Mouse (Mus musculus) hindbrain, postnatal 0 days (tissue): ENCODE measurements around the gene Gm5478. TPM values are rescaled to one million over a fixed set of nuclear protein-coding genes. Genes with fewer than 3 reads are reported as not detected.

Experiments used
- ATAC-seq: fragments of 200-750 bp; cut with Nextera tagmentation; 2 replicates; pipeline ENCODE4 v1.8.0; 2017; ENCODE audit warnings: mild to moderate bottlenecking, moderate TSS enrichment, moderate library complexity
- DNase-seq: peaks from one replicate; pipeline ENCODE4 v3.0.0-alpha.2; 2015; ENCODE audit warnings: low spot score
- H3K27ac ChIP-seq: fragments of 300-500 bp; sonication (generic); 2 replicates; pipeline ENCODE4 v1.5.1; 2014; ENCODE audit warnings: mild to moderate bottlenecking
- H3K27me3 ChIP-seq: fragments of 300-500 bp; sonication (generic); 2 replicates; pipeline ENCODE4 v1.6.1; 2014; ENCODE audit warnings: low read length, mixed read lengths; ENCODE audit not compliant: insufficient read depth
- H3K36me3 ChIP-seq: fragments of 300-500 bp; sonication (generic); 2 replicates; pipeline ENCODE4 v1.6.1; 2014; ENCODE audit warnings: low read length, mixed read lengths; ENCODE audit not compliant: insufficient read depth
- H3K4me1 ChIP-seq: fragments of 300-500 bp; sonication (generic); 2 replicates; pipeline ENCODE4 v1.6.1; 2014; ENCODE audit warnings: antibody characterized with exemption, low read length, mixed read lengths; ENCODE audit not compliant: insufficient read depth
- H3K4me2 ChIP-seq: fragments of 300-500 bp; sonication (generic); 2 replicates; pipeline ENCODE4 v1.6.1; 2014; ENCODE audit warnings: low read depth, mild to moderate bottlenecking, low read length, moderate library complexity, mixed read lengths
- H3K4me3 ChIP-seq: fragments of 300-500 bp; sonication (generic); 2 replicates; pipeline ENCODE4 v1.5.1; 2014; ENCODE audit warnings: low read length
- H3K9ac ChIP-seq: fragments of 300-500 bp; sonication (generic); replicated peaks from 2 replicates; pipeline ENCODE4 v1.6.1; 2014; ENCODE audit warnings: mild to moderate bottlenecking, low read length, moderate library complexity, mixed read lengths
- H3K9me3 ChIP-seq: fragments of 300-500 bp; sonication (generic); 2 replicates; pipeline ENCODE4 v1.6.1; 2016; ENCODE audit warnings: low read length, mixed read lengths
- CTCF ChIP-seq: IDR thresholded peaks from 2 replicates; pipeline ENCODE4 v1.5.1; 2016; ENCODE audit warnings: antibody characterized with exemption, control low read depth, low read depth
- WGBS: fragments of 180-500 bp; shearing (Covaris S2); extraction: QIAGEN DNeasy Blood & Tissue Kit; methylation state at CpG from one replicate; pipeline ENCODE4 v1.1.7; 2014; 5-methylcytosine and 5-hydroxymethylcytosine counted together
- microRNA-seq, 2 experiments: library from miRNA; unstranded; fragments of <30 nt; microRNA quantifications; one replicate each; pipeline ENCODE4; 2016
- polyA plus RNA-seq: library from polyadenylated mRNA; unstranded; fragments of >200 nt; fragmentation: Nextera tagmentation; extraction: Ambion mirVana; gene quantifications from 2 replicates; pipeline ENCODE4 v1.2.1, GENCODE M21; 2015
- total RNA-seq: library from RNA; depleted of rRNA; stranded (reverse); fragments of >200 nt; gene quantifications from 2 replicates; pipeline ENCODE4 v1.2.3, GENCODE M21; 2014; rRNA removed

Gene Gm5478
- total and polyA plus RNA-seq, 2 experiments from 2014 or later = not detected

GRCm38 (mm10) chr15:101627884-101628283 lies 19.3 kb downstream of the Gm5478 start, which contains the start of gene Gm5414:
TSS of gene Gm5414 (minus strand) at chr15:101628188.
- no peak within 1 kb of the TSS for H3K4me2 ChIP-seq
- no peak for TF ChIP-seq CTCF
- ATAC-seq (no peak), DNase-seq (no peak)
- no peak within 1 kb of the TSS for H3K9ac ChIP-seq
- no peaks in the 10 kb centered on the region for H3K36me3 ChIP-seq
- no peak within 1 kb of the TSS for H3K4me3 ChIP-seq
- H3K27me3 ChIP-seq = no peaks in the 10 kb centered on the region
- H3K4me1 ChIP-seq = no peaks in the 10 kb centered on the region
- H3K27ac ChIP-seq = no peak within 1 kb of the TSS
- no peaks in the 10 kb centered on the region for H3K9me3 ChIP-seq
- 70% methylated on average over 2 of the region's 2 CpGs for WGBS

DNA sequence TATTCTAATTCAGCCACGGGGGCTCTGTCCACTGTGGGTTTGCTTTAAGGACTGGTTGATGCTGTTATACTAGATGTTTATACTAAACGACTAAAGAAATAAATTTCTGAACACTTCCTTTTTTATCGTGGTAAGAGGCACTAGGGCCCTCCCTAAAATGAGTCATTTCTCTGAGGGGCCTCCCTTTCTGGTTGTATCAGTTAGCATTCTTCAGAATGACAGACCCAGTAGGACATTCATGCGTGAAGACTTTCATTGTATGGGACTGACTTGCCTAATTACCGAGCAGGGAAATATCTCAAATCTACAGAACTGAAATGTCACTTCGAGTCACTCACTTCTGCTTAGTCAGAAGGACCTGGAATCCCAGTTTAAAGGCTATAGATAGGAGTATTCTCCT lies 48.1 kb downstream of the Gm5478 start:
- 51% methylated on average over 6 of the region's 6 CpGs for WGBS
- DNase-seq = no peak
- Histone ChIP-seq H3K36me3 (no peaks in the 10 kb centered on the region), H3K27ac (no peak overlapping the region), H3K27me3 (no peaks in the 10 kb centered on the region), H3K9ac (no peak overlapping the region), H3K4me1 (no peaks in the 10 kb centered on the region), H3K9me3 (no peaks in the 10 kb centered on the region), H3K4me2 (no peak overlapping the region), H3K4me3 (no peak overlapping the region)
- TF ChIP-seq CTCF = no peak
- no peak for ATAC-seq

Small RNAs within 50 kb of the gene (microRNA-seq; reads per million reads assigned to microRNA genes)
- gene Gm44342 (0 reads per million in 2 experiments), gene Gm44383 (0 reads per million in 2 experiments), gene Gm44479 (0 reads per million in 2 experiments)

Other genes with a start within 250 kb of the Gm5478 start
- 0.40 and 0.73 TPM in 2 replicates for gene Krt7, start 236.3 kb downstream of the Gm5478 start, total RNA-seq
- 0.84 and 0.95 TPM in 2 replicates for gene Krt7, start 236.3 kb downstream of the Gm5478 start, polyA plus RNA-seq
- gene Krt87, start 208.6 kb downstream of the Gm5478 start, total RNA-seq = 0.75 and 1.5 TPM in 2 replicates
- 0.69 and 0.96 TPM in 2 replicates for gene Krt87, start 208.6 kb downstream of the Gm5478 start, polyA plus RNA-seq
- gene Krt88, start 199.6 kb downstream of the Gm5478 start, total RNA-seq = not detected in 2 replicates
- 0.16 TPM in 1 of 2 replicates, not detected in the other for gene Krt88, start 199.6 kb downstream of the Gm5478 start, polyA plus RNA-seq
- gene Krt81, start 183.6 kb downstream of the Gm5478 start, total RNA-seq = not detected in 2 replicates
- 0.09 TPM in 1 of 2 replicates, not detected in the other for gene Krt81, start 183.6 kb downstream of the Gm5478 start, polyA plus RNA-seq
- 0.05 TPM in 1 of 2 replicates, not detected in the other for gene Krt86, start 173.9 kb downstream of the Gm5478 start, total RNA-seq
- gene Krt86, start 173.9 kb downstream of the Gm5478 start, polyA plus RNA-seq = 0.26 and 0.34 TPM in 2 replicates
- gene Krt83, start 155.9 kb downstream of the Gm5478 start, total RNA-seq = not detected in 2 replicates
- gene Krt83, start 155.9 kb downstream of the Gm5478 start, polyA plus RNA-seq = not detected in 2 replicates
- not detected in 2 replicates for gene Gm49425, start 130.1 kb downstream of the Gm5478 start, total RNA-seq
- gene Gm49425, start 130.1 kb downstream of the Gm5478 start, polyA plus RNA-seq = not detected in 2 replicates
- not detected in 2 replicates for gene Krt84, start 114.6 kb downstream of the Gm5478 start, total RNA-seq
- not detected in 2 replicates for gene Krt84, start 114.6 kb downstream of the Gm5478 start, polyA plus RNA-seq
- not detected in 2 replicates for gene Krt82, start 96.7 kb downstream of the Gm5478 start, total RNA-seq
- gene Krt82, start 96.7 kb downstream of the Gm5478 start, polyA plus RNA-seq = not detected in 2 replicates
- gene Krt90, start 84.4 kb downstream of the Gm5478 start, total RNA-seq = 0.11 TPM in 1 of 2 replicates, not detected in the other
- gene Krt90, start 84.4 kb downstream of the Gm5478 start, polyA plus RNA-seq = 0.11 and 0.26 TPM in 2 replicates
- gene Krt75, start 73.5 kb downstream of the Gm5478 start, total RNA-seq = 0.10 and 0.47 TPM in 2 replicates
- gene Krt75, start 73.5 kb downstream of the Gm5478 start, polyA plus RNA-seq = 0.09 and 0.15 TPM in 2 replicates
- not detected in 2 replicates for gene Gm5414, start 19.2 kb downstream of the Gm5478 start, total RNA-seq
- not detected in 2 replicates for gene Gm5414, start 19.2 kb downstream of the Gm5478 start, polyA plus RNA-seq
- gene Krt6b, start 32.9 kb upstream of the Gm5478 start, total RNA-seq = not detected in 2 replicates
- gene Krt6b, start 32.9 kb upstream of the Gm5478 start, polyA plus RNA-seq = not detected in 2 replicates
- gene Krt6a, start 46.9 kb upstream of the Gm5478 start, total RNA-seq = not detected in 2 replicates
- 0.13 TPM in 1 of 2 replicates, not detected in the other for gene Krt6a, start 46.9 kb upstream of the Gm5478 start, polyA plus RNA-seq
- not detected in 2 replicates for gene Krt5, start 65.5 kb upstream of the Gm5478 start, total RNA-seq
- gene Krt5, start 65.5 kb upstream of the Gm5478 start, polyA plus RNA-seq = 0.15 TPM in 1 of 2 replicates, not detected in the other
- gene Krt71, start 95.7 kb upstream of the Gm5478 start, total RNA-seq = 2.1 and 2.2 TPM in 2 replicates
- gene Krt71, start 95.7 kb upstream of the Gm5478 start, polyA plus RNA-seq = 1.2 and 1.9 TPM in 2 replicates
- gene Krt72, start 139.1 kb upstream of the Gm5478 start, total RNA-seq = 1.9 TPM in 1 of 2 replicates, not detected in the other
- 0.44 TPM in 1 of 2 replicates, not detected in the other for gene Krt72, start 139.1 kb upstream of the Gm5478 start, polyA plus RNA-seq
- 1.5 and 1.7 TPM in 2 replicates for gene Krt73, start 155.0 kb upstream of the Gm5478 start, total RNA-seq
- 2.4 and 2.5 TPM in 2 replicates for gene Krt73, start 155.0 kb upstream of the Gm5478 start, polyA plus RNA-seq
- 0.37 TPM in 1 of 2 replicates, not detected in the other for gene Krt2, start 170.8 kb upstream of the Gm5478 start, total RNA-seq
- gene Krt2, start 170.8 kb upstream of the Gm5478 start, polyA plus RNA-seq = 0.21 and 0.37 TPM in 2 replicates
- gene Krt1, start 203.4 kb upstream of the Gm5478 start, total RNA-seq = 7.5 and 13.7 TPM in 2 replicates
- 18.2 and 19.4 TPM in 2 replicates for gene Krt1, start 203.4 kb upstream of the Gm5478 start, polyA plus RNA-seq
- 0.22 and 0.68 TPM in 2 replicates for gene Krt77, start 222.3 kb upstream of the Gm5478 start, total RNA-seq
- gene Krt77, start 222.3 kb upstream of the Gm5478 start, polyA plus RNA-seq = 0.49 and 1.2 TPM in 2 replicates
- gene Krt76, start 245.5 kb upstream of the Gm5478 start, total RNA-seq = 0.05 TPM in 1 of 2 replicates, not detected in the other
- gene Krt76, start 245.5 kb upstream of the Gm5478 start, polyA plus RNA-seq = 0.08 TPM in 1 of 2 replicates, not detected in the other